Mouse (Mus musculus) G1E (cell line): Measurements from ENCODE around the gene Lrrtm1.

Experiments
- CTCF ChIP-seq: IDR thresholded peaks from 2 replicates; pipeline ENCODE4 v1.5.1; 2012; ENCODE audit warnings: low read depth, low read length, inconsistent platforms, mixed read lengths
- GATA1 ChIP-seq: IDR thresholded peaks from 2 replicates; pipeline ENCODE4 v1.6.1; 2012; ENCODE audit warnings: borderline replicate concordance, low read length, inconsistent platforms, mixed read lengths
- POLR2AphosphoS5 ChIP-seq: IDR thresholded peaks from 2 replicates; pipeline ENCODE4 v1.6.1; 2012; ENCODE audit warnings: low read depth, low read length, inconsistent platforms; ENCODE audit not compliant: insufficient replicate concordance
- TAL1 ChIP-seq: conservative IDR thresholded peaks from 2 replicates; pipeline ENCODE4 v1.6.1; 2012; ENCODE audit warnings: low read depth, low read length, inconsistent platforms, mixed read lengths

- TF ChIP-seq TAL1 (no peak), CTCF (no peak), GATA1 (no peak), POLR2AphosphoS5 (no peak)
These were observed 45.9 kb downstream of the Lrrtm1 start for GRCm38 (mm10) chr6:77288402-77288801.
